Mouse (Mus musculus) embryonic facial prominence, embryonic 12.5 days (tissue): Measurements from ENCODE around the gene Mrpl34. TPM values are rescaled to one million over a fixed set of nuclear protein-coding genes. Genes with fewer than 3 reads are reported as not detected.
A peak's percentile ranks its signal among the peaks of the same experiment; 100 is the strongest.

Source experiments
- ATAC-seq: fragments of 200-750 bp; cut with Nextera tagmentation; 2 replicates; pipeline ENCODE4 v1.8.0; 2017; ENCODE audit not compliant: insufficient number of reproducible peaks, insufficient read depth, low FRiP score, low TSS enrichment
- H3K27ac ChIP-seq: fragments of 300-500 bp; sonication (generic); 2 replicates; pipeline ENCODE4 v1.5.1; 2016; ENCODE audit warnings: mild to moderate bottlenecking
- H3K27me3 ChIP-seq: fragments of 300-500 bp; sonication (generic); 2 replicates; pipeline ENCODE4 v1.6.1; 2016; ENCODE audit warnings: mild to moderate bottlenecking, moderate library complexity
- H3K36me3 ChIP-seq: fragments of 300-500 bp; sonication (generic); 2 replicates; pipeline ENCODE4 v1.6.1; 2016; ENCODE audit warnings: mild to moderate bottlenecking
- H3K4me1 ChIP-seq: fragments of 300-500 bp; sonication (generic); 2 replicates; pipeline ENCODE4 v1.6.1; 2016
- H3K4me2 ChIP-seq: fragments of 300-500 bp; sonication (generic); replicated peaks from 2 replicates; pipeline ENCODE4 v1.6.1; 2016; ENCODE audit warnings: mild to moderate bottlenecking, moderate library complexity
- H3K4me3 ChIP-seq: fragments of 300-500 bp; sonication (generic); 2 replicates; pipeline ENCODE4 v1.5.1; 2016; ENCODE audit warnings: mild to moderate bottlenecking
- H3K9ac ChIP-seq: fragments of 300-500 bp; sonication (generic); 2 replicates; pipeline ENCODE4 v1.6.1; 2016; ENCODE audit warnings: mild to moderate bottlenecking, moderate library complexity
- H3K9me3 ChIP-seq: fragments of 300-500 bp; sonication (generic); 2 replicates; pipeline ENCODE4 v1.6.1; 2016; ENCODE audit warnings: mild to moderate bottlenecking, moderate library complexity
- WGBS: fragments of 180-500 bp; shearing (Covaris S2); methylation state at CpG from one replicate; pipeline ENCODE4 v1.1.7; 2016; 5-methylcytosine and 5-hydroxymethylcytosine counted together
- polyA plus RNA-seq: library from polyadenylated mRNA; unstranded; fragments of >200 nt; fragmentation: Nextera tagmentation; extraction: Ambion mirVana; gene quantifications from 2 replicates; pipeline ENCODE4 v1.2.1, GENCODE M21; 2016

The Mrpl34 gene
- polyA plus RNA-seq, 1 experiment from 2014 or later, result 169 TPM

GRCm38 (mm10) chr8:71497881-71498501, 33.2 kb downstream of the Mrpl34 start:
- Histone ChIP-seq H3K27me3 (no peaks in the 10 kb centered on the region), H3K4me1 (peaks cover 26% of the 10 kb centered on the region), H3K4me3 (no peak overlapping the region), H3K9ac (no peak overlapping the region), H3K9me3 (no peaks in the 10 kb centered on the region), H3K36me3 (peaks cover 7% of the 10 kb centered on the region; the same call in 1 of the 2 replicates), H3K4me2 (peak overlapping the region; percentile 7; the same call in 1 of the 2 replicates), H3K27ac (0 out of 2 replicates have a peak overlapping the region, but pooled peaks have one; percentile 32)
- 22% methylated on average over 15 of the region's 15 CpGs for WGBS
- ATAC-seq, result no peak

- H3K4me1 ChIP-seq, result peaks cover 26% of the 10 kb centered on the region
- peak overlapping the region; percentile 27; the same call in 1 of the 2 replicates for H3K4me2 ChIP-seq
- H3K9me3 ChIP-seq, result no peaks in the 10 kb centered on the region
- ATAC-seq, result no peak
- H3K4me3 ChIP-seq, result no peak overlapping the region
- H3K36me3 ChIP-seq, result peaks cover 2% of the 10 kb centered on the region; the same call in 1 of the 2 replicates
- no peaks in the 10 kb centered on the region for H3K27me3 ChIP-seq
- WGBS, result 30% methylated on average over 16 of the region's 16 CpGs
- H3K9ac ChIP-seq, result no peak overlapping the region
- H3K27ac ChIP-seq, result no peak overlapping the region
These were observed 34.3 kb downstream of the Mrpl34 start for GRCm38 (mm10) chr8:71498816-71499690.

- 91% methylated on average over 4 of the region's 4 CpGs for WGBS
- no peak for ATAC-seq
These were observed 39.6 kb downstream of the Mrpl34 start for GRCm38 (mm10) chr8:71504349-71504748.

GRCm38 (mm10) chr8:71505326-71505725, 40.6 kb downstream of the Mrpl34 start:
- H3K4me3 ChIP-seq, result no peak overlapping the region
- no peak for ATAC-seq
- WGBS, result 86% methylated on average over 4 of the region's 4 CpGs
- H3K9me3 ChIP-seq, result no peaks in the 10 kb centered on the region
- no peaks in the 10 kb centered on the region for H3K36me3 ChIP-seq
- no peak overlapping the region for H3K4me2 ChIP-seq
- no peak overlapping the region for H3K9ac ChIP-seq
- H3K27ac ChIP-seq, result no peak overlapping the region
- H3K27me3 ChIP-seq, result peaks cover 43% of the 10 kb centered on the region
- H3K4me1 ChIP-seq, result no peaks in the 10 kb centered on the region

More at GRCm38 (mm10) chr8:71504349-71504748, 39.6 kb downstream of the Mrpl34 start:
- Histone ChIP-seq H3K27ac (no peak overlapping the region), H3K9me3 (no peaks in the 10 kb centered on the region), H3K4me1 (peaks cover under 1% of the 10 kb centered on the region; the same call in 1 of the 2 replicates), H3K27me3 (peaks cover 39% of the 10 kb centered on the region), H3K4me3 (no peak overlapping the region), H3K9ac (no peak overlapping the region), H3K4me2 (no peak overlapping the region), H3K36me3 (no peaks in the 10 kb centered on the region)

- Histone ChIP-seq H3K27ac (no peak overlapping the region), H3K27me3 (peaks cover 43% of the 10 kb centered on the region), H3K4me2 (no peak overlapping the region), H3K9me3 (no peaks in the 10 kb centered on the region), H3K9ac (no peak overlapping the region), H3K36me3 (no peaks in the 10 kb centered on the region), H3K4me1 (no peaks in the 10 kb centered on the region), H3K4me3 (no peak overlapping the region)
- WGBS, result 79% methylated on average over 4 of the region's 4 CpGs
- no peak for ATAC-seq
These were observed 41.2 kb downstream of the Mrpl34 start for GRCm38 (mm10) chr8:71505979-71506378.

GRCm38 (mm10) chr8:71507589-71508104, 42.9 kb downstream of the Mrpl34 start:
- H3K4me3 ChIP-seq, result peak overlapping the region; percentile 35
- H3K36me3 ChIP-seq, result no peaks in the 10 kb centered on the region
- H3K4me1 ChIP-seq, result no peaks in the 10 kb centered on the region
- WGBS, result under 1% methylated on average over 61 of the region's 61 CpGs
- peak overlapping the region; percentile 60 for H3K4me2 ChIP-seq
- H3K9me3 ChIP-seq, result no peaks in the 10 kb centered on the region
- 0 out of 2 replicates have a peak, but pooled peaks have one; percentile 31 for ATAC-seq
- peak overlapping the region; percentile 42; the same call in 1 of the 2 replicates for H3K9ac ChIP-seq
- H3K27me3 ChIP-seq, result peaks cover 43% of the 10 kb centered on the region
- H3K27ac ChIP-seq, result no peak overlapping the region

- Histone ChIP-seq H3K36me3 (no peaks in the 10 kb centered on the region), H3K27me3 (peaks cover 43% of the 10 kb centered on the region), H3K9me3 (no peaks in the 10 kb centered on the region), H3K9ac (no peak overlapping the region), H3K4me3 (no peak overlapping the region), H3K27ac (no peak overlapping the region), H3K4me1 (no peaks in the 10 kb centered on the region), H3K4me2 (no peak overlapping the region)
- 44% methylated on average over 2 of the region's 2 CpGs for WGBS
- no peak for ATAC-seq
These were observed 44.6 kb downstream of the Mrpl34 start for GRCm38 (mm10) chr8:71509316-71509715.

GRCm38 (mm10) chr8:71511644-71512043, 46.9 kb downstream of the Mrpl34 start, which contains the start of gene Plvap:
Gene Plvap, minus strand, starts transcription at chr8:71511752.
- H3K27ac ChIP-seq, result 0 out of 2 replicates have a peak within 1 kb of the TSS, but pooled peaks have one; percentile 11
- H3K27me3 ChIP-seq, result peaks cover 29% of the 10 kb centered on the region
- H3K9me3 ChIP-seq, result no peaks in the 10 kb centered on the region
- 50% methylated on average over 14 of the region's 14 CpGs for WGBS
- H3K4me3 ChIP-seq, result 0 out of 2 replicates have a peak within 1 kb of the TSS, but pooled peaks have one; percentile 6
- no peak; the same call in 1 of the 2 replicates for ATAC-seq
- H3K4me2 ChIP-seq, result no peak within 1 kb of the TSS
- no peaks in the 10 kb centered on the region for H3K36me3 ChIP-seq
- H3K9ac ChIP-seq, result no peak within 1 kb of the TSS
- no peaks in the 10 kb centered on the region for H3K4me1 ChIP-seq

- WGBS, result 67% methylated on average over 15 of the region's 15 CpGs
- Histone ChIP-seq H3K9me3 (no peaks in the 10 kb centered on the region), H3K9ac (no peak overlapping the region), H3K36me3 (no peaks in the 10 kb centered on the region), H3K27ac (no peak overlapping the region), H3K4me2 (no peak overlapping the region), H3K27me3 (peaks cover 13% of the 10 kb centered on the region), H3K4me3 (no peak overlapping the region), H3K4me1 (no peaks in the 10 kb centered on the region)
- no peak for ATAC-seq
These were observed 48.4 kb downstream of the Mrpl34 start for GRCm38 (mm10) chr8:71513018-71513754.

GRCm38 (mm10) chr8:71515043-71515442, 50.3 kb downstream of the Mrpl34 start:
- H3K9ac ChIP-seq, result no peak overlapping the region
- WGBS, result 66% methylated on average over 5 of the region's 5 CpGs
- ATAC-seq, result no peak
- H3K27ac ChIP-seq, result no peak overlapping the region
- no peaks in the 10 kb centered on the region for H3K27me3 ChIP-seq
- no peaks in the 10 kb centered on the region for H3K4me1 ChIP-seq
- H3K9me3 ChIP-seq, result no peaks in the 10 kb centered on the region
- H3K36me3 ChIP-seq, result no peaks in the 10 kb centered on the region
- H3K4me2 ChIP-seq, result no peak overlapping the region
- H3K4me3 ChIP-seq, result no peak overlapping the region
